Mouse (Mus musculus): ENCODE measurements around the gene Shkbp1. TPM values are rescaled to one million over a fixed set of nuclear protein-coding genes. Genes with fewer than 3 reads are reported as not detected.

The Shkbp1 gene
- polyA plus RNA-seq, 1 experiment from 2014 or later = 39.8 TPM

DNA sequence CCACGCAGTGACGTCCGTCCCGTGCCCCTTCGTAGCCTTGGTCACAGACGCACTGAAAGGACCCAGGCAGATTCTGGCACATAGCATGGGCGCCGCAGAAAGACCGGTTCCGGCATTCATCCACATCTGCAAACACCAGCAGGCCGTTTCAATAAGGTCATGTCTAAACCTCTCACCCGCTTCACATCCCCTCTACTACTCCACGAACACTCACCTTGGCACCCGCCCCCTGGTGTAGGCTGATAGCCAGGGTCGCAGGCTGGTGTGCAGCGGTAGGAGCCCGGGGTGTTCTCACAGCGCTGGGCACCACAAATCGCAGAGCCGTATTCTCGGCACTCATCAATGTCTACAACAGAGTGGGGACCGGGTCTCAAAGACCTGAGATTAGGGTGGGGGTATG is 36.4 kb downstream of the Shkbp1 start:
- H3K27ac ChIP-seq (ENCODE audit: low read depth) = no peak overlapping the region
- no peak overlapping the region for H3K9ac ChIP-seq (ENCODE audit: low read length)
- WGBS = 91% methylated on average over 22 of the region's 22 CpGs
- H3K27me3 ChIP-seq (replicated peaks; ENCODE audit: control insufficient read depth, insufficient read depth, low read length) = no peaks in the 10 kb centered on the region
- H3K4me3 ChIP-seq (ENCODE audit: low read depth, low read length) = no peak overlapping the region
- no peak overlapping the region for H3K4me2 ChIP-seq (ENCODE audit: low read length)
- H3K4me1 ChIP-seq (replicated peaks; ENCODE audit: control insufficient read depth, insufficient read depth, low read length) = no peaks in the 10 kb centered on the region
- DNase-seq (ENCODE audit: low spot score) (no peak), ATAC-seq (replicated peaks; ENCODE audit: low FRiP score, low TSS enrichment, low read depth) (no peak)
- H3K9me3 ChIP-seq (ENCODE audit: control insufficient read depth, low read length) = peaks cover 4% of the 10 kb centered on the region; the same call in 1 of the 2 replicates
- H3K36me3 ChIP-seq (ENCODE audit: control insufficient read depth, insufficient read depth, low read length) = peaks cover 61% of the 10 kb centered on the region

DNA sequence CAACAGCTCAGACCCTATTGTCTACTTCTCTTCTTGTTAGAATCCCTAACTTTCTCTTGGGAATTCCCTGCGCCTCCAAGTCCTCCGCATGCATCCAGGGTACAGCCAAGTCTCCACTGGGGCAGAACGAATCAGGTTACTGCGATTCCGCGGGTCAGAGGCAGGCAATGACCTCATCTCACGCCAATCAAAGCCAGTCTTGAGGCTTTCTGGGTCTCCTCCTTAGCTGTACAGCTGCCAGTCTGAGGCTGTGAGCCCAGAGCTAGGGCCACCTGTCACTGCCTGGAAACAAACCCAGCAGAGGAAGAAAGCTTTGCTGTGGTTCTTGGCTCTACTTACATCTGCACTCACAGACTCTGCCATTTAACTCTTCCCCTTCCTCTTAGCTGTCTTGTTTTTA is 39.9 kb downstream of the Shkbp1 start:
- no peaks in the 10 kb centered on the region for H3K27me3 ChIP-seq (replicated peaks; ENCODE audit: control insufficient read depth, insufficient read depth, low read length)
- H3K36me3 ChIP-seq (ENCODE audit: control insufficient read depth, insufficient read depth, low read length) = peaks cover 46% of the 10 kb centered on the region
- WGBS = 52% methylated on average over 7 of the region's 7 CpGs
- no peak overlapping the region for H3K27ac ChIP-seq (ENCODE audit: low read depth)
- peaks cover 8% of the 10 kb centered on the region; the same call in 1 of the 2 replicates for H3K9me3 ChIP-seq (ENCODE audit: control insufficient read depth, low read length)
- H3K9ac ChIP-seq (ENCODE audit: low read length) = no peak overlapping the region
- H3K4me1 ChIP-seq (replicated peaks; ENCODE audit: control insufficient read depth, insufficient read depth, low read length) = no peaks in the 10 kb centered on the region
- no peak overlapping the region for H3K4me2 ChIP-seq (ENCODE audit: low read length)
- no peak overlapping the region for H3K4me3 ChIP-seq (ENCODE audit: low read depth, low read length)
- ATAC-seq (replicated peaks; ENCODE audit: low FRiP score, low TSS enrichment, low read depth) (no peak), DNase-seq (ENCODE audit: low spot score) (no peak)

- H3K4me1 ChIP-seq (replicated peaks; ENCODE audit: control insufficient read depth, insufficient read depth, low read length) = 0 out of 2 replicates have a peak, but pooled peaks cover 4% of the 10 kb centered on the region
- WGBS = 91% methylated on average over 3 of the region's 3 CpGs
- H3K27me3 ChIP-seq (replicated peaks; ENCODE audit: control insufficient read depth, insufficient read depth, low read length) = no peaks in the 10 kb centered on the region
- peaks cover 42% of the 10 kb centered on the region for H3K36me3 ChIP-seq (ENCODE audit: control insufficient read depth, insufficient read depth, low read length)
- no peak overlapping the region for H3K27ac ChIP-seq (ENCODE audit: low read depth)
- no peak for DNase-seq (ENCODE audit: low spot score)
- no peak overlapping the region for H3K9ac ChIP-seq (ENCODE audit: low read length)
- ATAC-seq (replicated peaks; ENCODE audit: low FRiP score, low TSS enrichment, low read depth) = no peak
- peaks cover 8% of the 10 kb centered on the region; the same call in 1 of the 2 replicates for H3K9me3 ChIP-seq (ENCODE audit: control insufficient read depth, low read length)
- no peak overlapping the region for H3K4me2 ChIP-seq (ENCODE audit: low read length)
- no peak overlapping the region for H3K4me3 ChIP-seq (ENCODE audit: low read depth, low read length)
Measured at GRCm38 (mm10) chr7:27314393-27314792, 41.4 kb downstream of the Shkbp1 start.

DNA sequence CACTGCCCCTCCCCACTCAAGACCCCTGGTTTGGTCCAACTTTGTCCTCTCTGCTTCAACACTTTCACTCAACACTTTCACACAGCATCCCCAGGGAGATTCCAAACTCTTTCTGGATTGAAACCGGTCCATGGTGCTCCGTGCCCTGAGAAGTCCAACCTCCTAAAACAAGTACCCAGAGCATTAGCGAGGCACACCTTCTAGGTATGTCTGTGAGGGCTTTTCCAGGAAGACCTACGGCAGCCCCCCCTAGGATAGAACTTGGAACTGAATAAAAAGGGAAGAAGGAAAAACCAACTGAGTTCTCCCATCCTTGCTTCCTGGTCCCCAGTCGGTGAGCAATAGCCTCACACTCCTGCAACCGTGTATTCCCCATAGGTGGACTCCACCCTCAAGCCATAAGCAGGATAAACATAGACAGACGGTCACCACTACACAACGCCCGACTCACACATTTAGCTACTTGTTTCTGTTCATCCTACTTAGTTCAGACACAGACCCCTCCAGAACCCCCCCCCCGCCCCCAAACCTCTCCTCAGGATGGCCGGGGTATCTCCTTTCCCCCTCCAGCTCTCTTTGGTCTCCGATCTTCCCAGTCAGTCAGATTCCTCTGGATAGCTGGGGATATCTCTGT is 44.1 kb downstream of the Shkbp1 start:
- H3K9me3 ChIP-seq (ENCODE audit: control insufficient read depth, low read length) = peaks cover 8% of the 10 kb centered on the region; the same call in 1 of the 2 replicates
- no peak overlapping the region for H3K27ac ChIP-seq (ENCODE audit: low read depth)
- DNase-seq (ENCODE audit: low spot score) (no peak), ATAC-seq (replicated peaks; ENCODE audit: low FRiP score, low TSS enrichment, low read depth) (no peak)
- H3K4me3 ChIP-seq (ENCODE audit: low read depth, low read length) = no peak overlapping the region
- H3K4me1 ChIP-seq (replicated peaks; ENCODE audit: control insufficient read depth, insufficient read depth, low read length) = peaks cover 8% of the 10 kb centered on the region; the same call in 1 of the 2 replicates
- WGBS = 91% methylated on average over 12 of the region's 12 CpGs
- no peak overlapping the region for H3K9ac ChIP-seq (ENCODE audit: low read length)
- no peak overlapping the region for H3K4me2 ChIP-seq (ENCODE audit: low read length)
- H3K27me3 ChIP-seq (replicated peaks; ENCODE audit: control insufficient read depth, insufficient read depth, low read length) = no peaks in the 10 kb centered on the region
- H3K36me3 ChIP-seq (ENCODE audit: control insufficient read depth, insufficient read depth, low read length) = peaks cover 27% of the 10 kb centered on the region

- no peak for DNase-seq (ENCODE audit: low spot score)
- no peak for ATAC-seq (replicated peaks; ENCODE audit: low FRiP score, low TSS enrichment, low read depth)
- H3K4me3 ChIP-seq (ENCODE audit: low read depth, low read length) = no peak overlapping the region
- no peak overlapping the region for H3K4me2 ChIP-seq (ENCODE audit: low read length)
- peaks cover 8% of the 10 kb centered on the region; the same call in 1 of the 2 replicates for H3K9me3 ChIP-seq (ENCODE audit: control insufficient read depth, low read length)
- H3K27ac ChIP-seq (ENCODE audit: low read depth) = no peak overlapping the region
- H3K27me3 ChIP-seq (replicated peaks; ENCODE audit: control insufficient read depth, insufficient read depth, low read length) = no peaks in the 10 kb centered on the region
- peaks cover 34% of the 10 kb centered on the region for H3K36me3 ChIP-seq (ENCODE audit: control insufficient read depth, insufficient read depth, low read length)
- H3K4me1 ChIP-seq (replicated peaks; ENCODE audit: control insufficient read depth, insufficient read depth, low read length) = peaks cover 8% of the 10 kb centered on the region; the same call in 1 of the 2 replicates
- 59% methylated on average over 8 of the region's 8 CpGs for WGBS
- no peak overlapping the region for H3K9ac ChIP-seq (ENCODE audit: low read length)
Measured at GRCm38 (mm10) chr7:27310996-27311535, 44.8 kb downstream of the Shkbp1 start.

DNA sequence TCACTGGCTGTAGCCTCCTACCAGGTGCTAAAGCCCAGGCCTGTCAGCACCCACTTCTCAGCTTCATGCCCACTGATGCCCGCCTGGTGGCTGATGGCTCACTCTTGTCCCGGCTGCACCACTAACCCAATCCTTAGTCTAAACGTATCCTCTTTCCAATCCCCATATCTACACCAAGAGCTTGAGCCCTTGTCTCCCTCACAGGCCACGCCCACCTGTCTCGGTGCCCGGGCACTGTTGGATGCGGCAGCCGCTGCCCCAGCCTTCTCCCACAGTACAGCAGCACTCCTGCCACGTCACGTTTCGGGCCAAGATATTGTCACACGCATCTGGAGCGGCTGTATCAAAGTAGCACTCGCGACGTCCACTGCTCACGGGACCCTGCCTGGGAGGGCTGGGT is 45.5 kb downstream of the Shkbp1 start:
- Histone ChIP-seq H3K9ac (ENCODE audit: low read length) (0 out of 2 replicates have a peak overlapping the region, but pooled peaks have one; percentile 14), H3K27me3 (replicated peaks; ENCODE audit: control insufficient read depth, insufficient read depth, low read length) (no peaks in the 10 kb centered on the region), H3K9me3 (ENCODE audit: control insufficient read depth, low read length) (peaks cover 8% of the 10 kb centered on the region; the same call in 1 of the 2 replicates), H3K4me3 (ENCODE audit: low read depth, low read length) (no peak overlapping the region), H3K36me3 (ENCODE audit: control insufficient read depth, insufficient read depth, low read length) (peaks cover 41% of the 10 kb centered on the region), H3K4me2 (ENCODE audit: low read length) (peak overlapping the region; percentile 32), H3K4me1 (replicated peaks; ENCODE audit: control insufficient read depth, insufficient read depth, low read length) (peaks cover 8% of the 10 kb centered on the region; the same call in 1 of the 2 replicates), H3K27ac (ENCODE audit: low read depth) (no peak overlapping the region)
- WGBS = 13% methylated on average over 17 of the region's 17 CpGs
- ATAC-seq (replicated peaks; ENCODE audit: low FRiP score, low TSS enrichment, low read depth) = no peak; the same call in 1 of the 2 replicates
- no peak for DNase-seq (ENCODE audit: low spot score)

DNA sequence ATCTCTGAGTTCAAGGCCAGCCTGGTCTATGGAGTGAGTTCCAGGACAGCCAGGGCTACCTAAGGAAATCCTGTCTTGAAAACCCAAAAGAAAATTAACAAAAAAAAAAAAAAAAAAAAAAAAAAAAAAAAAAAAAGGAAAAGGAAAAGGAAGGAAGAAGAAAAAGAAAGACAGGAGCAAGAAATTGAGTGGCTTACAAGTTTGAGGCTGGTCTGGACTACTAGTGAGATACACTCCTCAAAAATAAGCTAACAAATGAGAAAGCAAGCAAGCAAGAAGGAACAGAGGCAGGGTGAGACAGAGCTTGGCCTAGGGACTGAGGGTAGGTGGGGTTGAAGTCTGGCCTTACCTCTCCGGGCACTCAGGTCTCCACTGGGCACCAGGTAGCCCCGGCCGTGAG is 46.0 kb downstream of the Shkbp1 start:
- Histone ChIP-seq H3K27ac (ENCODE audit: low read depth) (no peak overlapping the region), H3K9me3 (ENCODE audit: control insufficient read depth, low read length) (peaks cover 8% of the 10 kb centered on the region; the same call in 1 of the 2 replicates), H3K4me3 (ENCODE audit: low read depth, low read length) (no peak overlapping the region), H3K4me2 (ENCODE audit: low read length) (no peak overlapping the region), H3K4me1 (replicated peaks; ENCODE audit: control insufficient read depth, insufficient read depth, low read length) (peaks cover 8% of the 10 kb centered on the region; the same call in 1 of the 2 replicates), H3K36me3 (ENCODE audit: control insufficient read depth, insufficient read depth, low read length) (peaks cover 46% of the 10 kb centered on the region), H3K9ac (ENCODE audit: low read length) (no peak overlapping the region), H3K27me3 (replicated peaks; ENCODE audit: control insufficient read depth, insufficient read depth, low read length) (no peaks in the 10 kb centered on the region)
- WGBS = 84% methylated on average over 3 of the region's 3 CpGs
- ATAC-seq (replicated peaks; ENCODE audit: low FRiP score, low TSS enrichment, low read depth) = no peak
- DNase-seq (ENCODE audit: low spot score) = no peak

DNA sequence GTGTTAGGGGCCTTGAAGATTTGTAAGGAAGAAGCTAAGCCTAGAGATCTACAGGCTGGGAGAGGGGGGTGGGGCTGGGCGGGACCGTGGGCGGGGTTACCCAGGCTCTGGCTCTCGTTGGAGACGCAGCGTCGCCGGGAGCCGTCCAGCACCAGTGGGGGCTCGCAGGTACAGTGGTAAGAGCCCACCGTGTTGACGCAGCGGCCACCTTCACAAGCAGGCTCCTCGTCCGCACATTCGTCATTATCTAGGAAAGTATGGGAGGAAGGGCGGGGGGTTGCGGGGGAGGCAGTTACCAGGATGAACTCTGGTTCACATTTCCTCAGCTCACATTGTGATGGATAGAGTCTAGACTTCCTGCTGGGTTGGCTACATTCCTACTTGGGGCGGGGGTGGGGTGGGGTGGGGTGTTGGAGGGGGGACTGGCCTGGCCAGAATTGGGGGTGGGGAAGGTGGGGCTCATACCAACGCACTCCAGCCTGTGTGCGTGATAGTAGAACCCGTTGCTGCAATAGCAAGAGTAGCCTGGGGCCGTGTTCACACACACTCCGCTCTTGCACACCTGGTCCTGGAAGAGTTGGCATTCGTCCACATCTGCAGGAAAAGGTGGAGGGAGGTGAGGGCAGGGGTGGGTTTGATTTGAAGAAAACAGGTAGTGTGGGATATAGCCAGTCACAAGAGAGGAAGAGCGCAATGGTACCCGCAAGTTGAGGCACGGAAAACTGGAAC is 46.8 kb downstream of the Shkbp1 start:
- no peak overlapping the region for H3K9ac ChIP-seq (ENCODE audit: low read length)
- H3K4me2 ChIP-seq (ENCODE audit: low read length) = peak overlapping the region; percentile 53
- H3K9me3 ChIP-seq (ENCODE audit: control insufficient read depth, low read length) = peaks cover under 1% of the 10 kb centered on the region; the same call in 1 of the 2 replicates
- peaks cover 8% of the 10 kb centered on the region; the same call in 1 of the 2 replicates for H3K4me1 ChIP-seq (replicated peaks; ENCODE audit: control insufficient read depth, insufficient read depth, low read length)
- DNase-seq (ENCODE audit: low spot score) (peak; percentile 82), ATAC-seq (replicated peaks; ENCODE audit: low FRiP score, low TSS enrichment, low read depth) (peak; percentile 72)
- peak overlapping the region; percentile 27 for H3K4me3 ChIP-seq (ENCODE audit: low read depth, low read length)
- 12% methylated on average over 28 of the region's 28 CpGs for WGBS
- no peaks in the 10 kb centered on the region for H3K27me3 ChIP-seq (replicated peaks; ENCODE audit: control insufficient read depth, insufficient read depth, low read length)
- H3K36me3 ChIP-seq (ENCODE audit: control insufficient read depth, insufficient read depth, low read length) = peaks cover 41% of the 10 kb centered on the region
- no peak overlapping the region for H3K27ac ChIP-seq (ENCODE audit: low read depth)

Measured in intestine, embryonic 14.5 days (tissue).